Mouse (Mus musculus): ENCODE data around the gene Pus1. TPM values are rescaled to one million over a fixed set of nuclear protein-coding genes. Genes with fewer than 3 reads are reported as not detected.

The Pus1 gene
- polyA plus RNA-seq, 1 experiment from 2014 or later: 23.6 TPM

- Histone ChIP-seq H3K9ac (replicated peaks) (no peak overlapping the region), H3K4me1 (no peaks in the 10 kb centered on the region), H3K9me3 (no peaks in the 10 kb centered on the region), H3K27me3 (no peaks in the 10 kb centered on the region), H3K27ac (replicated peaks) (no peak overlapping the region), H3K4me3 (no peak overlapping the region), H3K4me2 (replicated peaks) (no peak overlapping the region), H3K36me3 (peaks cover 74% of the 10 kb centered on the region)
- WGBS: 93% methylated on average over 4 of the region's 4 CpGs
- no peak for ATAC-seq (replicated peaks)
These were observed 47.1 kb downstream of the Pus1 start for GRCm38 (mm10) chr5:110733231-110733823.

DNA sequence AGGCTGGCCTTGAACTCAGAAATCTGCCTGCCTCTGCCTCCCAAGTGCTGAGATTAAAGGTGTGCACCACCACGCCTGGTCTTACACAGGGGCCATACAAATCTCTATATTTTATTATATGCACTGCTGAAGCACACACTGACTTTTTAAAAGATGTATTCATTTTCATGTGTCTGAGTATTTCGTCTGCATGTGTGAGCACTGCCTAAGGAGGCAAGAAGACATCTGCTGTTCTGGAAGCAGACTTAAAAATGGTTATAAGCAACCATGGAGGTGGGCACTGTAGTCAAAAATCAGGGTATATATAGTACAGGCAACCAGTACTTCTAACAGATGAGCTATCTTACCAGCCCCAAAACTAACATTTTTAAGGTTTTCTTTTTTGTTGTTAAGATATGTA, 49.2 kb downstream of the Pus1 start:
- Histone ChIP-seq H3K27me3 (no peaks in the 10 kb centered on the region), H3K4me3 (no peak overlapping the region), H3K36me3 (peaks cover 74% of the 10 kb centered on the region), H3K9ac (replicated peaks) (no peak overlapping the region), H3K4me1 (no peaks in the 10 kb centered on the region), H3K4me2 (replicated peaks) (no peak overlapping the region), H3K9me3 (no peaks in the 10 kb centered on the region), H3K27ac (replicated peaks) (no peak overlapping the region)
- 95% methylated on average over 2 of the region's 2 CpGs for WGBS
- no peak for ATAC-seq (replicated peaks)

GRCm38 (mm10) chr5:110727850-110728249, 52.6 kb downstream of the Pus1 start:
- Histone ChIP-seq H3K4me3 (no peak overlapping the region), H3K27me3 (no peaks in the 10 kb centered on the region), H3K9me3 (no peaks in the 10 kb centered on the region), H3K9ac (replicated peaks) (no peak overlapping the region), H3K4me2 (replicated peaks) (no peak overlapping the region), H3K4me1 (no peaks in the 10 kb centered on the region), H3K27ac (replicated peaks) (no peak overlapping the region), H3K36me3 (peaks cover 85% of the 10 kb centered on the region)
- 93% methylated on average over 1 of the region's 1 CpGs for WGBS
- no peak for ATAC-seq (replicated peaks)

Other genes starting within 250 kb of the Pus1 start
- 12.8 and 14.2 TPM in 2 replicates for gene Galnt9, start 236.3 kb downstream of the Pus1 start, polyA plus RNA-seq (2015; fragmentation: Nextera tagmentation; extraction: Ambion mirVana)
- 44.4 and 50.5 TPM in 2 replicates for gene Noc4l, start 127.2 kb downstream of the Pus1 start, polyA plus RNA-seq (2015; fragmentation: Nextera tagmentation; extraction: Ambion mirVana)
- gene Ddx51, start 127.2 kb downstream of the Pus1 start, polyA plus RNA-seq (2015; fragmentation: Nextera tagmentation; extraction: Ambion mirVana): 22.6 and 24.3 TPM in 2 replicates
- gene Ep400, start 9.9 kb downstream of the Pus1 start, polyA plus RNA-seq (2015; fragmentation: Nextera tagmentation; extraction: Ambion mirVana): 56.6 and 62.1 TPM in 2 replicates
- 45.0 and 46.6 TPM in 2 replicates for gene Ulk1, start 29.4 kb upstream of the Pus1 start, polyA plus RNA-seq (2015; fragmentation: Nextera tagmentation; extraction: Ambion mirVana)
- gene Hscb, start 59.1 kb upstream of the Pus1 start, polyA plus RNA-seq (2015; fragmentation: Nextera tagmentation; extraction: Ambion mirVana): 11.2 and 11.9 TPM in 2 replicates
- gene Chek2, start 59.3 kb upstream of the Pus1 start, polyA plus RNA-seq (2015; fragmentation: Nextera tagmentation; extraction: Ambion mirVana): 13.1 and 14.3 TPM in 2 replicates
- 40.7 and 42.8 TPM in 2 replicates for gene Ttc28, start 99.1 kb upstream of the Pus1 start, polyA plus RNA-seq (2015; fragmentation: Nextera tagmentation; extraction: Ambion mirVana)

All from forebrain, embryonic 15.5 days (tissue).